Mouse (Mus musculus) spleen, adult 18-20 months (tissue): ENCODE results near the gene Olfr395.
"Not testable (repeated sequence)": the region's sequence is repeated elsewhere in the genome, so short reads cannot be mapped to it uniquely, and the experiment has no call there.

Experiments
- DNase-seq, 2 experiments: peaks; one replicate each; pipeline ENCODE4 v3.0.0; 2022; ENCODE audit warnings: mixed read lengths in 2 of 2

Gene Olfr395

GRCm38 (mm10) chr11:73909199-73909598 lies at the start of gene Olfr395:
Olfr395 (minus strand) TSS chr11:73909299.
- DNase-seq, result not testable (repeated sequence)

GRCm38 (mm10) chr11:73936377-73936776 lies 27.3 kb upstream of the Olfr395 start, which contains the start of gene Olfr23:
Olfr23 (plus strand) TSS chr11:73936677.
- no peak for DNase-seq

- DNase-seq, result no peak
These were observed 18.4 kb downstream of the Olfr395 start, which contains the start of gene Olfr394 for GRCm38 (mm10) chr11:73890671-73891070. Olfr394 (minus strand) TSS chr11:73890771.
